Mouse (Mus musculus): ENCODE results near the gene Mark3.

DNA sequence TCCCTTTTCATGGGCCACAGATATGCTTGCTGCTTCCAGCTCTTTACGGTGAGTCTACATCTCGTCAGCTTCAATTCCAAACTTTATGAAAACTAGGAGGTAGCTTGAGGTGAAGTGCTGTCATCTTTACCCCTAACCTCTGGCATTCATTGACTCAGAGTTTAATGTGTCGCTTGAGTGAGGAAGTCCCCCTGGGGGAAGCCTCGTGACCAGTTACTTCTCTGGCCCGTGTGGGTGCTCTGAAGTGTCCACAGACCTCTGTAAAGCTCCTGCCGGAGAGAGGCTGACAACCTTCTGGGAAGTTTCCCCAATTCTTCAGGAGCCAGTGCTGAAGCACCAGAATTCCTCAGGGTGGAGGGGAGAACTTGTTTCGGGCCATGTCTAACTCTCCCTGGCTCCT, 1.9 kb upstream of the Mark3 start:
- no peak for TF ChIP-seq POLR2A (IDR thresholded peaks at IDR 0.05; ENCODE audit: borderline replicate concordance, insufficient read depth, low read length)
- TF ChIP-seq CTCF (IDR thresholded peaks at IDR 0.05; ENCODE audit: borderline replicate concordance, insufficient read depth, low read depth, low read length): no peak
